Mouse (Mus musculus): Measurements from ENCODE around the gene Dmrt3.

Gene Dmrt3

DNA sequence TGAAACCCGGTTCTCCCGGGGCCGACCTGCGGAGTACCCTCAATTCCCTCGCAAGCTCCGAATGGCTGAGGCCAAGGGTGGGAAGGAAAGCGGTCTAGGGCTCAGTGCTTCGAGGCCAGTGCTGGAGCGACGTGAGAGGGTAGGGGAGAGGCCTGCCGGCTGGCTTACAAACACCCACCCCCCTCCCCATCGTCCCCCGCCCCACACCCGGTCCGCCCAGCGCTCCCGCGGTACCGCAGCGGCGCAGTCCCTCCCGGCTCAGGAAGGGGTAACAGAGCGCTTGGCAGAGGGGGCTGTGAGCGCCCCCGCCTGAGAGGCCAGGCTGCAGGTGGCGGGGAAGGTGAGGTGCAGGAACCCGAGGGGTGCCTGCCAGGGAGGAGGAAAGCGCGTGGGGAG lies at the start of gene Dmrt3:
Dmrt3 (plus strand) TSS at position 287 of the 396 bp plus-strand sequence.
- no peak for DNase-seq (ENCODE audit: low read depth, low spot score)

DNA sequence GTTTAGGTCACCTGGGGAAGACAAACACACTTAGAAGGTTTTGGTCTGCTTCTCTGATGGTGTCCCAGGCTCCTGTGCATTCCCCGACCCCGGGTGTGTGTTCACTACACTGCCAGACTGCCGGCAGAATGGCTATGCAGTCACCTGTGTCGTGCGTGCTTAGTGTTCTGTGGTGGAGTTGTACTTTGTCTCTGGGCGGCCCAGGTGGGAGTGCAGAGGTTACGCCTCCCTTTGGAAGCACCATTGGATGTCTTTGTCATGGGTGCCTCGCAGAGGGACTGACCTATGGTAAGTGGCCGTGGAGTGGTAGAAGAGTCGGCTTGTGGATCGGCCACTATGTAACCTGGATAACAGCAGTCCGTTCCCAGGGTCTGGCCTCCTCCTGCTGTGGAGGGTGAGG lies 45.7 kb upstream of the Dmrt3 start:
- DNase-seq (ENCODE audit: low read depth, low spot score): no peak

- DNase-seq (ENCODE audit: low read depth, low spot score): no peak
Observed at GRCm38 (mm10) chr19:25569778-25570177, 40.3 kb upstream of the Dmrt3 start.

DNA sequence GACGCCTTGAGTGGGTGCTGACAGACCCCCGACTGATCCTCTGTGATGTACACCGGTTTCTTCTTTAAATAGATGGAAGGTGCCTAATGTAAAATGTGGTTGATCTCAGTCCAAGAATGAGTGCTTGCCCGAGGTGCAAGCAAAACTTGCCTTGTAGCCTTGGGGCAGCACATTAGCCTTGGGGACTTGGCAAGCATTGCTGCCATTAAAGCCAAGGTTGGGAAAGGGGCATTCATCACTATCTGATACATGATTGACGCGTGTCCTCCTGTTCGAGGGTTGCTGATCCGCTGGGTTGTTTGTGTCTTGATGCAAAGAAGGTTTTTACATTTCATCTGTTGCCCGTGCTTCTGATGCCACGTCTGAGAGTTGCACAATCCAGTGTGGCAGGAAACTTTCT lies 35.7 kb upstream of the Dmrt3 start:
- no peak for DNase-seq (ENCODE audit: low read depth, low spot score)

DNA sequence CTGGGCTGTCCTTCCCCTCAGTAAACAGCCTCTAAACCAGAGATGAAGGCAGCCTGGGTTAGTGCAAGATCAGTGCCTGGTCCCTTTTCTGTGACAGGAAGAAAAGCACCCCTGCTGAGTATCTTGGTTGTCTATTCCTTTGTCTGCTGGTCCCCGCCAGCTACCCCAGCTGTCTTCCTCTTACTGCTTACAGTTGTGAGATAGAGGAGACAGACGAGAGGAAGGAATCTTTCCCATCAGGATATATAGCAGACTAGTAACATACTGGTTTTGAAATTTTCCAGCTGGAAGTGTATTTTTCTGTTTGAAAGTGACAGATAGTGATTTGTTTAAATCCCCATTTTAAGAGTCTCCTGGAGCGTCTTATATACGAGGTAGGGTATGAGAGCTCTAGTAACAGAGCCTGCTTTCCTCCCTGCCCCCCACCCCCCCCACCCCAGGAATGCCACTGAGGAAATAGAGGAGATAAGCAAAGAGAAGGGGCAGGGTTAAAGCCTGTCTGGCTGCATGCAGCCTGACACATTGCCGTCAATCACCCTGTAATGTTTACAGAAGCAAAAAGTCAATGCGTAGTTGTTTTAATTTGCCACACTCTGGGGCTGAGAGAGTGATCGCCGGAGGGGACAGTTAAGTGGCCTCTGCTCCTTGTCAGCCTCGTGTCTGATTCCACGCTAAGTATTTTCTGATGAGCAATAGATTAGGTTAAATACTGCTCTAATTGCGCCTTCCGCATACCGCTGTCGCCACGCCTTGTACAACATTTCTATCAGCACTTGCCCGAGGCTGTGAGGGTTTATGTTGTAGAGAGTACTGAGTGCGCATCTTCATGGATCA lies 34.9 kb upstream of the Dmrt3 start:
- no peak for DNase-seq (ENCODE audit: low read depth, low spot score)

- DNase-seq (ENCODE audit: low read depth, low spot score): no peak
Observed at GRCm38 (mm10) chr19:25578358-25578757, 31.7 kb upstream of the Dmrt3 start.

DNA sequence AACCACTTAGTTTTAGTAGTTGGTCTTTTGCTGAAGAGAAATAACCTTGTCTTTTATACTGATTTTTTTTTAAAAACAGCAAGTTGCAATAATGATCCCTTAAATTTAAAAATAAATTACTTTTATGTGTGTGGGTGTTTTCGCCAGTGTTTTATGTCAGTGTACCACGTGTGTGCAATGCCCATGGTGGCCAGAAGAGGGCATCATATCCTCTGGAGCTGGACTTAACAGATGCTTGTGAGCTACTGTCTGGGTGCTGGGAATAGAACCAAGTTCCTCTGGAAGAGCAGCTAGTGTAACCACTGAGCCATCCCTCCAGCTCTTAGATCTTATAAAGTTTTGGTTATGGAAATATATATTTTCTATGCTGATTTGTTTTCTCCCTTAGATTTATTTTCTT lies 30.7 kb upstream of the Dmrt3 start:
- DNase-seq (ENCODE audit: low read depth, low spot score): peak; percentile 38

DNA sequence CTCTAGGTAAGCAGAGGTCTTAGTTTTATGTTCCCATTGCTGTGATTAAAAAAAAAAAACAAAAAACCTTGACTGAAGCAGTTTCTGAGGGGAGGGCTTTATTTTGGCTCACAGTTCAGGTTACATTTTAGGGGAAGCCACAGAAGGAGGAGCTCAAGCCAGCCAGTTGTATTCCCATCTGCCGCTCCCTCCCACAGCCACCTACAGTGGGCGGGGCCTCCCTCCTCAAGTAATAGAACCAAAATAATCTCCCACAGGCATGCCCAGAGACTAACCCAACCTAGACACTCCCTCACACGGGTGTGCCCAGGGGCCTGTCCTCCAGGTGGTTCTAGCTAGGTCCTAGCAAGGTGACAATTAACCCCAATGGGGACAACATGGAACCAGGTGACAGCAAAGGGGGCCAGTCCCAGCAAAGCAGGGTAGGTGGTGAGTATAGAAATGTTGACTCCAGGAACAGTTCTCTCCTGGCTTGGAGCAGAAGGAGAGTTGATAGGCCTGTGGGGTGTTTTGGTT lies 12.3 kb upstream of the Dmrt3 start:
- no peak for DNase-seq (ENCODE audit: low read depth, low spot score)

GRCm38 (mm10) chr19:25598626-25599025 lies 11.5 kb upstream of the Dmrt3 start:
- DNase-seq (ENCODE audit: low read depth, low spot score): no peak

- DNase-seq (ENCODE audit: low read depth, low spot score): no peak
Observed at GRCm38 (mm10) chr19:25601966-25602365, 8.1 kb upstream of the Dmrt3 start.

- DNase-seq (ENCODE audit: low read depth, low spot score): no peak
Observed at GRCm38 (mm10) chr19:25607461-25608205, 2.5 kb upstream of the Dmrt3 start.

- no peak for DNase-seq (ENCODE audit: low read depth, low spot score)
Observed at GRCm38 (mm10) chr19:25608206-25608580, 1.9 kb upstream of the Dmrt3 start.

DNA sequence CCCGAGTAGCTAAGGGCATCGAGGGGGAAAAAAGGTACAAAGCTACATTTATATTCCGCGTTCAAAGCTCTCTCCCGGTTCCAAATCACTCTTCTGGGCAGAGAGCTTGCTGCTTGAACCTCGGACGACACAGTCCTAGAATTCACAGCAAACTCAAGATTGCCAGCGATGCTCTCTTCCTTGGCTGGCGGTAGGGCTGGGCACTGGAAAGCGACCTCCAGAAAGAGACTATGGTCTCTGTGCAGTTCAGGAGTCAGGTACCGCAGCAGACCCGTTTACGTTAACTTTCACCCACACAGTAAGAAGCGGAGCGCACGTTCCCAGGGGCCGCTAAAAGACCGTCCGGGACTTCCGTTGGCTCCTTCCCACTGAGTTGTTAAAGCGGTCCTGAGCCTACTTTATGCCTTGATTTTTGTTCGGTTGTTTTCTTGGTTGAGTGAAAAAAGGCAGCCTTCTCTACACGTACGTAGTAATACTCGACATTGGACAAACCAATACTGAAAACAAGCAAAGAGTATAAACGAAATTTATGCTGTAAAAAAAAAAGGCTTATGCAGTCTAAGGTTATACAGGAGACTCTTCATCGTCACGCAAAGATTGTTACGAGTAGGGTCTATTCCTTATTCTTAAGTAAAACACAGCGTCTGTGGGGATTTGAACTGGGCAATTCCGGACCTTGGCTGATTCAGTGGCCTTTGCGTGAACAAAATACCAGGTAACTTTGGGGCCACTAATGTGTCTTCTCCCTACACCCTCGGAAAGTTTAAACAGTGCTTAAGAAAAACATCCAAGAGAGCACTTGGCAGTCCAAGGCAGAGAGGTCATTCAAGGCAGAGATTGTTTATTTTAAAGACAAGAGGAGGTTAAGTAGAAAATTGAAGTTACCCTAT lies 895 bp upstream of the Dmrt3 start:
- no peak for DNase-seq (ENCODE audit: low read depth, low spot score)

GRCm38 (mm10) chr19:25610411-25611111 lies 460 bp downstream of the Dmrt3 start:
- DNase-seq (ENCODE audit: low read depth, low spot score): no peak

DNA sequence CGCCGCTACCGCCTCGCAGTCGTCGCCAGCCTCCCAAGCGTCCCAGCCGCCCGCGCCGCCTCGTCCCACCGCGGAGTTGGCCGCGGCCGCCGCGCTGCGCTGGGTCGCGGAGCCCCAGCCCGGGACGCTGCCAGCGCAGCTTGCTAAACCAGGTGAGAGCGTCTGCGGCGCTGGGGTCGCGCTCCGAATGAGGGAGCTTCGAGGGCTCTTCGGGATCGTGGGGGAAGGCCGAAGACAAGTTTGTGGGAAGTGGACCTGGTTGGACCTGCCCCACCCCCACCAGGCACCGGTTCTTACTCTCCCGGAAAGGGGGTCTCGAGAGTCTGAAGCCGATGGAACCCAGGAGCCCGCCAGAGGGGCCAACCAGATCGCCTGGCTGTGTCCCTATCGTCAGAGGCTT lies 1.0 kb downstream of the Dmrt3 start:
- DNase-seq (ENCODE audit: low read depth, low spot score): no peak

DNA sequence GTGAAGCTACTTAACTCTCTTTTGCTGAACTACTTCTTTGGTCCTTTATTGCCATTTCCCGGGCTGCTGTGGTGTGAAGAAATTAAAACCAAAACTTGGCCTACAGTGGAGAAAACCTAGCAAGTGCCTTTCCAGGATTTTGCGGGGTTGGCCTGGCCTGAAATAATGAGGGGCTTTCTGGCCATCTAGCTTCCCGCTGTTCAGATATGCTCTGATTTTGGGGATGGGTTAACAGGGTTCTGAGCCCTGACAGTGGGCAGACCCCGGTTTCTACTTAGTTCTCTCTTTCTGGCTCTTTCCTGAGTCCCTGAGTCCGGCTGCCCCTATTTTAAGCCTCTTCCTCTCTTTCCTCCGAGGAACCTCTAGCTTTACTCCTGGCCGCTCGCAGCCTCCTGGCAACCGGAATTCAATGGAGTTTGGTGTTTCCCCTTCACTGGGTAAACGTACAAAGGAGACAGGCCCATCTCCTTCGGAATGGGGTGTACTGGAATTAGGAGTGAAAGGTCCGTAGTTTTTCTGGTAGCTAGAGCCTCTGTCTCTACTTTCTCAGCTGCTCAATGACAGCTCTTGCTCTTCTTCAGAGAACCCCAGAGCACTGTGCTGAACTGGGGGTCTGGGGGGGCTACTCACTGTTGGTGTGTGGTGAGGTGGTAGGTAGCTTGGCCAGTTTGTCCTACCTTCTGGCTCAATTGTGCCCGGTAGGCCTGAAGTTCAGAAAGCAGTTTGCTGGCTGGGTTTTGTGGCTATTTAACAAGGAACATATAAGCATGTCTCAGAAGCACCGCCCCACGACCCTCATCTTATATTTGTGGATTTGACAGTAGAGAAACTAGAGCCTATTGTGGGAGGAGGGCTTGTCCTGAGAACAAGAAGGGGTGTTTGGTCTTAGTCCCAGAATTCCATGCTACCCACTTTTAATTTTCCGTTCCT lies 2.0 kb downstream of the Dmrt3 start:
- no peak for DNase-seq (ENCODE audit: low read depth, low spot score)

DNA sequence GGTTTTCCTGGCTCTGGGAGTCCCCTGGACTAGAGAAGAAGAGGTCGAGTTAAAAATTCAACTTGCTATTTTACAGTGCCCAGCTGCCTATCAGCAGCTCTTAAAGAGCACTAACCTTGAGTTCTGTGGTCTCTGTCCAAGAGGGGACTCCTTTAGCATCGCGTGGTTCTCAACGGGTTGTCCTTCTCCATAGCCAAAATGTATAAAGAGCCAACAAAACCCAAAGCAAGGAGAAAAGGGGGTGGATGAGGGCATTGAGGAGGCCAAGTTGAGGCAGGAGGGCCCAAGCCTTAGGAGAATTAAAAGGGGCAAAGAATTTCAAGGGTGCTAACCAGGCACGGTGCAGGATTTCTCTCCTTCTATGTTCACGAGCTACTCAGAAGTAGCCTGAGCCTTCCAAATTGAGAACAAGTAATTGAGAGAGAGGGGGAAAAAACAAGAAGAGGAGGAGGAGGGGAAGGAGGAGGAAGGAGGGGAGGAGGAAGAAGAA lies 2.8 kb downstream of the Dmrt3 start:
- no peak for DNase-seq (ENCODE audit: low read depth, low spot score)

DNA sequence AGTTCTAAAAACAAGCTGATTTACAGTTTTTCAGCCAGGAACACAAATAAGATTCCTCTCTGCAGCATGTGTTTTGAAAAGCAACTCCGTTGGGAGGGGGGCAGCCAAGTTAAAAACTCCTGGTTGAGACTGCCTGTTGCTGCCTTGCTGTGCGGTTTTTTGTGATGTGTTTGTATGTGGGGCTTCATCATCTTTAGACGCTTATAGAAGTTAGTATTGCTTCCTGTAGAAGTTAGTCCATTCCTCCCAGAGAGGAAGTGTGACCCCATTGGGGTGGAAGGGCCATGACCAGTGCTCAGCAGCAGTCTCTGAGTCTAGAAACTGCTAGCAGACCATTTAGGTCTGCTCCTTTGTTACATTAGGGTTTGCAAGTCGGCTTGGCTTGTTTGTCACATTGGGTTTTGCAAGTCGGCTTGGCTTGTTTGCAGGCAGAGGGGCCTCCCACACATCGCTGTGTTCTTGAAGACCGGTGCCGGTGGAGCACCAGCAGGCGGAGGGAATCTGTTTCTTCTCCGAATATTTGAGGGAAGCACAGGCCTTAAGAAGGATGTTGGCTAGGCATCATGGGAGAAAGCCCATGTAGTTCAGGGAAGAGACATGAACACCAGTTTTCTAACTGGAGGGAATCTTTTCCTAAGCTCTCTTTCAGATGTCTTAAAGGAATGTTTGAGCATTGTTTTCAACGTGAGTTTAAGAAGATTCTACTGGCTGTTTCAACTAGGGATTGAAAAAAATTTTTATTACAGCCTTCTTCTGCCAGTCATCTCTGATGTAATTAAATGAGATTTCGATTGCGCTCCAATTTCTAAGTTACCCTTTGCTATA lies 3.6 kb downstream of the Dmrt3 start:
- no peak for DNase-seq (ENCODE audit: low read depth, low spot score)

- DNase-seq (ENCODE audit: low read depth, low spot score): no peak
Observed at GRCm38 (mm10) chr19:25615889-25616288, 5.8 kb downstream of the Dmrt3 start.

All from A20 (cell line).